Mouse (Mus musculus): ENCODE measurements at regions not wholly inside any gene's neighbourhood (a gene's known extent, or its start where the extent isn't known, plus 50 kb on each side); places are given as distances from the start of the nearest gene placed in this dataset.

DNA sequence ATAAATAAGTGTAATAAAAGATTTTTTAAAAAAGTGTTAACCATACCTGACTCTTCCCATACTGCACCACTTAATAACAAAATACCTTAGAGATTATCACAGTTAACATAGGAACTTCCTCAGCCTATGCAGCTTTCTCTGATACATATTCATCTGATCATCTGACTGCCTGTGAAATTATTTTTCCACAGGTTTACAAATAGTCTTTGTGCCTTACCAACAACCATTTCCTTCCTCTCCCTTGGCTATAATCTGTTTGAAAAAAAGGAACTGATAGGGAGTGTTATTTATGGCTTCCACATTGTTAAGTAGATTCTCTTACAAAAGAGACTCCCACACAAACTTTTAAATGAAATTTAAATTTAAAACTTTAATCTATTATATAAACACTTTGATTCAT, 575.0 kb upstream of the B3galt2 start:
- intact Hi-C loops (cut with DNase I) = no loop called here
- no peak for DNase-seq (ENCODE audit: low spot score)

DNA sequence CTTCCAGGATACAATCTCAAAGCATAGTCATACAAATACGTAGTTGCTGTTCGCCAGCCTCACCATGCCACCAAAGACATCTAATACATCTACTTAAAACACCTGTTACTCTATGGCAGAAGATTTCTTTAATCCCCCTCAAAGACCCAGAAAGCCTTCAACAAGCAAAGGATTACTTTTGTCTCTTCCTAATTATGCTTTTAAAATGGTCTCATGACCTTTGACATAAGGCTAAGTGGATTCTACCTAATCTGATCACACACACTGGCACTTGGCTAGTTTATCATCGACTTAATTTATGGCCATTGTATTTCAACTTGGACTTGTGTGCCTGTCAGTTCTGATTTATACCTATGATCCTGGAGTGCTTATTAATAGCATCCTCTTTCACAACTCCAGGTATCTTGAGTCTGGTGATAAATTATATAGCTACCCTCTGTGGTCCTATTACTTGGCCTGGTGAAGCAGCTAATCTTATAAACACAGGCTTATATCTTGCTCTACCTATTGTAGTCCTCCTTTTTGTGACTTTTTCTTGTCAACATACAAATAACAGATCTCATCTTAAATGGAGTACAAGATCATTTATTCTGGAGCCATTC, 568.6 kb upstream of the B3galt2 start:
- intact Hi-C loops (cut with DNase I) = no loop called here
- no peak for DNase-seq (ENCODE audit: low spot score)

DNA sequence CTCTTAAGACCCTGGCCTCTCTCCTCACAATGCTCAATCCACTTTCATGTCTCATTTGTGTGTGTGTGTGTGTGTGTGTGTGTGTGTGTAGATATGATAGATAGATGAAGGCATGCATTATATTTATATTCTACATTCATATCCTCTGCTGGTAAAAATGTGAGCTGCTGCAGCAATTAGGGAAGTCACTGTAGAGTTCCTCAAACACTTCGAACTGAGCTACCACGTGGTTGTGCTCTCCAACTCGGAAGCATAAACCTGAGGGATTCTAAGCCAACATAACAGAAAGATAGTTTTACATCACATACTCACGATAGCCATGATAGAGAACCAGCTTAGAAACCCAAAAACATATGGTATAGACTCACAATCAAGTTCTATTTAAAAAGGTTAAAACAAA, 565.5 kb upstream of the B3galt2 start:
- DNase-seq (ENCODE audit: low spot score) = no peak
- intact Hi-C loops (cut with DNase I) = no loop called here

DNA sequence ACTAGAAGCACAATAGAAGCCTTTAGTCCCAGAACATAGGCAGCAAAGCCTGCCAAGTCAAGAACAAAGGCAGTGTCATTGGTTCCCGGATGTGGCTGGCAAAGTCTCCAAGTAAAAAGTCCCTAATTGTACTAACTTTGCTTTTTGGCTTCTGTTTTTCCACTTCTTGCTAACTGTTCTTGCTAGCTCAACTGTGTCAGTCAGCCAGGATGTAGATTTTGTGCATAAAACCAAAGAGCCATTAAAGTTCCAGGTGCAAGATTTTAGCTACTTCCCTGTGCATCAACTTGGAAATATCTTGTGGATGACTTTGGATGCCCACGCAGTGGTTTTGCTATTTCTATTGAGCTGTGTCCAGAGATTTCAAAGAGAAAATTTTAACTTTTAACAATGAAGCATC, 560.0 kb upstream of the B3galt2 start:
- intact Hi-C loops (cut with DNase I) = no loop called here
- no peak for DNase-seq (ENCODE audit: low spot score)

DNA sequence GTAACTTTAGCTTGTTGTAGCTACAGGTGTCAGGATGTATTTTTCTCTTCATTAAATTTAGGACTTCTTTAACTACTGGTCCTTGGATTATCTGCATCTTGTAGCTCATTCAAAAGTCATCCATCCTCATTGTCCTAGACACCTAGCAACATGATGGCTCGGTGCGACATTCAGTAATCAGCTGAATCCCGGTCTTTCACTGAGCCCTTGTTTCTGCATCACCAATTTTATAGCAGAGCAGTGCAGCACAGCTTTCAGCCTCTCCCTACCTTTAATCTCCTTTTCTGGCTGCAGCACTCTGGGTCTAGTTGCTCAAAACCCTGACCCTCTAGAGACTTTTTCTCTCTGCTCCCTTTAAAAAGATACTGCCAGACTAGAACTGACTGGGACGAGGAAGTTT, 543.6 kb upstream of the B3galt2 start:
- no peak for DNase-seq (ENCODE audit: low spot score)
- intact Hi-C loops (cut with DNase I) = no loop called here

DNA sequence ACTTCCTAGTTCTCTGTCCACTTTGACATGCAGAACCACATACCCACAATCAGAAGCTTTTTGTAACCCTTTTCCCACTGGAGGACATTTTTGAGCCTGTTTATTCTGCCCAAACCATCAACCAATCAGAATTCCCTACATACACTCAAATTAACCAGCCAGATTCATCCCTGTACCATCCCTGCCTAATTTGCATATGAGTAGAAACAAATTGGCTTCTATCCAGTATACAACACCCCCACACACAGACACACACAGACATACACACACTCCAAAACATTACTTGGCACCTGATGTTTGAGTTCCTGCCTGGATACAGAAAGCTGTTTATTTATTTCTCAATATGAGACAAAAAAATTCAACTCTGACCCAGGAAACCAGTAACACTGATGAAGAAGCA, 542.2 kb upstream of the B3galt2 start:
- intact Hi-C loops (cut with DNase I) = no loop called here
- DNase-seq (ENCODE audit: low spot score) = no peak

DNA sequence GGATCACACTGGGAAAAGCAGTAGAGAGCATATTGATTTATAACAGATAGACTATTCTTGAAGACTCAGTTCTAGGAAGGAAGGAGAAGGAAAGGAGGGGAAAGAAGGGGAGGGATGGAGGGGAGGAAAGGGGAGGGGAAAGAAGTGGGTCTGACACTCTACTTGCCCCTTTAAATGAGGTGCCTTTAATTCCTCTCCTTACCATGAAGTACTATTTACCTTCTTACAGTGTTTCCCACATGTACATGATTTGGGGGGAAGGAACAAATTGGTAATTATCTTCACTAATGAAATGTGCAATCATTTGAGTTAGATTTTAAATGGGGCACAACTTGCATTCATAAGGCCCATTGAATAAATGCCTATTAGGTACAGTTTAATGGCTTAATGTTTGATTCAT, 518.3 kb upstream of the B3galt2 start:
- intact Hi-C loops (cut with DNase I) = no loop called here
- no peak for DNase-seq (ENCODE audit: low spot score)

DNA sequence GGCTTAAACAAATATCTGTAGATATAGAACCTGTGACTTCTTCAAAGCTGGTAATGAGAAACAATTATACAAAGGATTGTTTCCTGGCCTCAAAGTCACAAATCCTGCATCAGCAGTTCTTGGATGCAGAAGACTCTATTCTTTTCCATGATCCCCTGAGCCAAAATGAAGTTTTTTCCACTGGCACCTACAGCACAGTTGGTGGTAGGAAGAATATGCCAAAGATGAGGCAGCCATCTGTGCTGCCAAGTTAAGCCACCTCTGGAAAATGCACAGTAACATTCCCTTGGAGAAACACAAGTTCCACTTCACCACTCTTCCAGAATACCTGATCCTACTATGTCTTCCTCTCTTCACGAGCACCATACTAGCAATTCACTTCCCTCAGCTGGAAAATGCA, 510.2 kb upstream of the B3galt2 start:
- no peak for DNase-seq (ENCODE audit: low spot score)

GRCm38 (mm10) chr1:143132806-143133205, 507.7 kb upstream of the B3galt2 start:
- DNase-seq (ENCODE audit: low spot score) = no peak
- intact Hi-C loops (cut with DNase I) = no loop called here

More for the DNA sequence above, 510.2 kb upstream of the B3galt2 start:
- intact Hi-C loops (cut with DNase I) = no loop called here

GRCm38 (mm10) chr1:143145111-143145984, 495.1 kb upstream of the B3galt2 start:
- DNase-seq (ENCODE audit: low spot score) = no peak
- intact Hi-C loops (cut with DNase I) = no loop called here

DNA sequence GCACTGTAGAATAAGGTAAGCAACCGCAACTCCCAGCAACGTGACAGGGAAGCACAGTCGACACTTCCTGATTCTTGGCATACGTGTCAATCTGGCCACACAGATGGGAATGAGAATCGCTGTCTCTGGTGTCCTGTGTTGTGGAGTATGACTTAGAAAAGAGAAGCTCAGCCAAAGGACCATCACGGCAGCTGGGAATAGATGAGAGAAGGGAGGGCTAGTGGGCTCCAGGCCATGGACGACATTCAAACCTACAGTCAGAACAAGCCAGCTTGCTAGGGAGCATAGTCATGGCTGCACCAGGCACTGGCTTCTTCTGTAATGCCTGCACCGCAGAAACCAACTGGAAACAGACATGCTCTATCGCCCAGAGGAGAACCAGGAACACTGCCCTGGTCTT, 469.2 kb upstream of the B3galt2 start:
- intact Hi-C loops (cut with DNase I) = no loop called here
- no peak for DNase-seq (ENCODE audit: low spot score)

DNA sequence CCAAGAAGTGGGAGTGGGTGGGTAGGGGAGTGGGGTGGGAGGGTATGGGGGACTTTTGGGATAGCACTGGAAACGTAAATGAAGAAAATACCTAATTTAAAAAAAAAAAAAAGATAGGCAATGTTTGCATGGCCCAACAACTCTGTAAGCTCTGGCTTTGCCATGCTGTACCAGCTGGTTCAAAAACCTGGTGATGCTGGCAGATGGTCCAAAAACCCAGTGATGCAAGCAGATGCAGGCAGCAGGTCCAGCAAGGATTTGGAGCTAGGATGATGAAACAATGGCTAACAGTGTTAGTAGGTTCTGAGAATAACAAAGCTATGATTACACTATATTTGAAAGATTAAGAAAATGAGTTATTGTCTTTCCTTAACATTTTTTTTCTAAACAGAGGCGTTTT, 466.6 kb upstream of the B3galt2 start:
- no peak for DNase-seq (ENCODE audit: low spot score)
- intact Hi-C loops (cut with DNase I) = no loop called here

- no peak for DNase-seq (ENCODE audit: low spot score)
- intact Hi-C loops (cut with DNase I) = no loop called here
These were observed 448.2 kb upstream of the B3galt2 start for GRCm38 (mm10) chr1:143192167-143192793.

DNA sequence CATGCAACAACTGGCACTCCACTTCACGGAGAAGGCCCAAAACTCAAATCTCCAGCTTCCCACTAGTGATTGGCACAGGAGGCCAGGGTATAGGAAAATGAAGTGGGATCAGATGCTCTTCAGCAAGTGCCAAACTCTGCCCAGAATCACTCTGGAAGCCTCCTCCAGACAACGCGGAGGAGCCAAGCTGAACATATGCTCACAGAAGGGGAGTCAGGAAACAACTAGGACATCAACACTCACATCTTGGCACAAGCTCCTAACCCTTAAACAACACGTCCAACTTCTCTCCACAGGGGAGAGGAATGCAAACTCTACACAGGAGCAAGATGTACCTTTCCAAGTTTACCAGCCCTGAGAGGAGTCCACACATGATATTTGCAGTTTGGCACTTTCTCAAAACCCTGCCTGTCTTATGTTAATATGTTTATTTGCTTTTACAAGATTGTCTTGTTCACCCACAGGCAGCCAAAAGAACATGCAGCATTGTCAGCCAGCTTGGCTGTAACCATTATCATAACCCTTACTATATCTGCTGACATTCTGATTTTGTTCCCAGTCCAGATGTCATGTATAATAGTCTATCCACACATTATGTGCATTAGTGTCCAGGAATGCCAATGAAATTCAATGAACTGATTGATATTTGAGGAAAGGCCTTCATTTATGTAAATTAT, 440.1 kb upstream of the B3galt2 start:
- intact Hi-C loops (cut with DNase I) = no loop called here
- no peak for DNase-seq (ENCODE audit: low spot score)

DNA sequence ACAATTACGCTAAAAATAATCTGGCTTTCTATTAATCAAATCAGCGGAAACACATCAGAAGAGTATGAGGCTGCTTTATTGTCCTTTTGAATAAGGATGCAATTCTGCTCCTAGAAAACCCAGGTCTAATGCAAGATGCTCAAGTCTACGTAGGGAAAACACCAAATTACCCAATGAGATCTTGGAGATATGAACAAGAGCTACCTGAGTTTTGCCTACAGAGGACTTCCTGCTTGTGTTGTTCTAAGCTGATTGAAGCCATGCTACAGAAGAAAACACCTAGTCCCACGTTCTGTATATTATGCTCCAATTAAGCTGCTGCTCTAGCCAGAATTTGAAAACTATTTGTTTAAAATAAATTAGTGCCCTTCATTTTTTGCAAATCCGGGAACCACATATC, 439.5 kb upstream of the B3galt2 start:
- intact Hi-C loops (cut with DNase I) = no loop called here
- no peak for DNase-seq (ENCODE audit: low spot score)

DNA sequence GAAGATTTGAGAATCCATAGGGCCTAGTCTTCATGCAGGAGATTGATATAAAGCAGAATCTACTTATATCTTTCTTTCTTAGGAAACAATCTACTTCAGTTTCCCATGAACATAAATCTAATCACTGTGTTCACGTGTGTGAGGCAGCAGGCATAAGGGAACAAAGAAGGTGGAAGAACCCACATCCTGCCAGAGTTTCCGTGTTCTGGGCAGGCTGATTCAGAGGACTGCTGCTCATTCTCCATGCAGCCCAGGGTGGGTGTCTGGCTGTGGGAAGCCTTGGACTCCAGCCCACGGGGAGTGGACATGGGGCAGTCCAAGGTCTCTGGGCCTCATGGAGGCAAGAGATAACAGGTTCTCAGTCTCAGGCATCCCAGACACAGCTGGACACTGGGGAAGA, 438.3 kb upstream of the B3galt2 start:
- intact Hi-C loops (cut with DNase I) = no loop called here
- DNase-seq (ENCODE audit: low spot score) = no peak

DNA sequence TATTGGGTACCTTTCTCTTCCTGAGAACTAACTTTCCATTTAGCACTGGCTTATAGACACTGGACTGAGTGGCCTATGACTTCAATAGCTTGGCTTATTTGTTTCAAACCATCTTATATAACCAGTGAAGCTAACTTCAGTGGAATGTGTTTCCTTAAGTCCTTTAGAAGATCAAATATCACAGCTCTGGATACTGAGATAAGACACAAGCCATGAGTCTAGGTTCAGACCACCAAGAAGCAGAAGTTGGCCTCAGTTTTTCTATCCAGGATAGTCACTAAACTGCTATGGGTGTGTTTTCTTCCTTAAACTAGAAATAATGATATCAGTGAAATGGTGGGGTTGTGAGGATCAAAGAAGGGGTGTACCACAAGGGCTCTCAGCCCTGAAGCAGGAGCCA, 436.4 kb upstream of the B3galt2 start:
- intact Hi-C loops (cut with DNase I) = no loop called here
- DNase-seq (ENCODE audit: low spot score) = no peak

GRCm38 (mm10) chr1:143206995-143207394, 433.5 kb upstream of the B3galt2 start:
- intact Hi-C loops (cut with DNase I) = no loop called here
- no peak for DNase-seq (ENCODE audit: low spot score)

- intact Hi-C loops (cut with DNase I) = no loop called here
- DNase-seq (ENCODE audit: low spot score) = no peak
These were observed 432.9 kb upstream of the B3galt2 start for GRCm38 (mm10) chr1:143207399-143208065.

DNA sequence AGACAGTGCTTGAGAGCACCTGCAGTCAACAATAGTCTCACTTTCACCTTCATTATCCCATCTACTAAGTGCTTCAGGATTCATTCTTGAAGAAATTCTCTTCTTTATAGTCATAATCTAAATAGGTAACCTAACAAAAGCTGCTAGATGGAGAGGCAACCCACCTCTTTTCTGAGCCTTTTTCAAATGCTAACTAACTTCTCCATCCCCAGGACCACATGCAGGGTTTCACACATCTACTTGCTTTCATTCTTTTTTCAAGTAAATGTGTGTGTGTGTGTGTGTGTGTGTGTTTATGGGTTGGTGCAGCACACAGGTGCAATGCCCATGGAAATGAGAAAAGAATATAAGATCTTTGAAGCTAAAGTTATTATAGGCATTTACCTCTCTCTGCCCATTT, 423.1 kb upstream of the B3galt2 start:
- no peak for DNase-seq (ENCODE audit: low spot score)
- intact Hi-C loops (cut with DNase I) = no loop called here

Measured in heart, postnatal 25 days (tissue).